Mouse (Mus musculus) hindbrain, embryonic 15.5 days (tissue): ENCODE measurements at regions not wholly inside any gene's neighbourhood (a gene's known extent, or its start where the extent isn't known, plus 50 kb on each side); places are given as distances from the start of the nearest gene placed in this dataset.

ENCODE experiments used
- ATAC-seq: fragments of 200-750 bp; cut with Nextera tagmentation; 2 replicates; pipeline ENCODE4 v1.8.0; 2017; ENCODE audit warnings: low read depth, moderate number of reproducible peaks, moderate TSS enrichment; ENCODE audit not compliant: low FRiP score
- H3K27ac ChIP-seq: fragments of 300-500 bp; sonication (generic); replicated peaks from 2 replicates; pipeline ENCODE4 v1.5.1; 2015; ENCODE audit warnings: mild to moderate bottlenecking, inconsistent platforms
- H3K27me3 ChIP-seq: fragments of 300-500 bp; sonication (generic); 2 replicates; pipeline ENCODE4 v1.6.1; 2015; ENCODE audit warnings: control low read depth, inconsistent platforms
- H3K36me3 ChIP-seq: fragments of 300-500 bp; sonication (generic); 2 replicates; pipeline ENCODE4 v1.6.1; 2015; ENCODE audit warnings: control low read depth, inconsistent platforms
- H3K4me1 ChIP-seq: fragments of 300-500 bp; sonication (generic); replicated peaks from 2 replicates; pipeline ENCODE4 v1.6.1; 2015; ENCODE audit warnings: control low read depth, inconsistent platforms
- H3K4me2 ChIP-seq: fragments of 300-500 bp; sonication (generic); 2 replicates; pipeline ENCODE4 v1.6.1; 2015; ENCODE audit warnings: moderate library complexity, mild to moderate bottlenecking, inconsistent platforms
- H3K4me3 ChIP-seq: fragments of 300-500 bp; sonication (generic); 2 replicates; pipeline ENCODE4 v1.5.1; 2015; ENCODE audit warnings: mild to moderate bottlenecking, inconsistent platforms
- H3K9ac ChIP-seq: fragments of 300-500 bp; sonication (generic); 2 replicates; pipeline ENCODE4 v1.6.1; 2015; ENCODE audit warnings: inconsistent platforms
- H3K9me3 ChIP-seq: fragments of 300-500 bp; sonication (generic); 2 replicates; pipeline ENCODE4 v1.6.1; 2016; ENCODE audit warnings: control low read depth, inconsistent platforms
- WGBS: fragments of 180-500 bp; shearing (Covaris S2); methylation state at CpG from one replicate; pipeline ENCODE4 v1.1.7; 2015; 5-methylcytosine and 5-hydroxymethylcytosine counted together

- no peaks in the 10 kb centered on the region for H3K9me3 ChIP-seq
- H3K4me1 ChIP-seq: no peaks in the 10 kb centered on the region
- H3K4me3 ChIP-seq: no peak overlapping the region
- H3K9ac ChIP-seq: no peak overlapping the region
- no peaks in the 10 kb centered on the region for H3K27me3 ChIP-seq
- WGBS: 85% methylated on average over 3 of the region's 3 CpGs
- ATAC-seq: no peak
- no peak overlapping the region for H3K27ac ChIP-seq
- no peaks in the 10 kb centered on the region for H3K36me3 ChIP-seq
- no peak overlapping the region for H3K4me2 ChIP-seq
Measured at GRCm38 (mm10) chr3:14952169-14952729, 66.2 kb downstream of the Car2 start.

- Histone ChIP-seq H3K4me2 (no peak overlapping the region), H3K9me3 (no peaks in the 10 kb centered on the region), H3K9ac (no peak overlapping the region), H3K27ac (no peak overlapping the region), H3K36me3 (no peaks in the 10 kb centered on the region), H3K27me3 (no peaks in the 10 kb centered on the region), H3K4me1 (no peaks in the 10 kb centered on the region), H3K4me3 (no peak overlapping the region)
- ATAC-seq: no peak
- WGBS: 67% methylated on average over 3 of the region's 3 CpGs
Measured at GRCm38 (mm10) chr3:14952951-14953350, 66.9 kb downstream of the Car2 start.

GRCm38 (mm10) chr3:14957481-14957880 is 71.4 kb downstream of the Car2 start:
- Histone ChIP-seq H3K9me3 (no peaks in the 10 kb centered on the region), H3K4me2 (no peak overlapping the region), H3K27ac (no peak overlapping the region), H3K27me3 (no peaks in the 10 kb centered on the region), H3K4me3 (no peak overlapping the region), H3K4me1 (no peaks in the 10 kb centered on the region), H3K9ac (no peak overlapping the region), H3K36me3 (no peaks in the 10 kb centered on the region)
- 81% methylated on average over 1 of the region's 1 CpGs for WGBS
- no peak for ATAC-seq

- H3K4me3 ChIP-seq: no peak overlapping the region
- H3K4me1 ChIP-seq: no peaks in the 10 kb centered on the region
- H3K9ac ChIP-seq: no peak overlapping the region
- no peaks in the 10 kb centered on the region for H3K27me3 ChIP-seq
- no peak overlapping the region for H3K27ac ChIP-seq
- H3K36me3 ChIP-seq: no peaks in the 10 kb centered on the region
- H3K4me2 ChIP-seq: no peak overlapping the region
- no peak for ATAC-seq
- no peaks in the 10 kb centered on the region for H3K9me3 ChIP-seq
- WGBS: 77% methylated on average over 1 of the region's 1 CpGs
Measured at GRCm38 (mm10) chr3:14958277-14958676, 72.2 kb downstream of the Car2 start.

GRCm38 (mm10) chr3:14959586-14959985 is 73.5 kb downstream of the Car2 start:
- Histone ChIP-seq H3K9ac (no peak overlapping the region), H3K4me1 (no peaks in the 10 kb centered on the region), H3K36me3 (no peaks in the 10 kb centered on the region), H3K27ac (no peak overlapping the region), H3K4me2 (no peak overlapping the region), H3K27me3 (no peaks in the 10 kb centered on the region), H3K4me3 (no peak overlapping the region), H3K9me3 (no peaks in the 10 kb centered on the region)
- ATAC-seq: peak; percentile 42; the same call in 1 of the 2 replicates
- 0% methylated on average over 1 of the region's 1 CpGs for WGBS

- H3K4me2 ChIP-seq: no peak overlapping the region
- H3K9me3 ChIP-seq: no peaks in the 10 kb centered on the region
- H3K36me3 ChIP-seq: no peaks in the 10 kb centered on the region
- ATAC-seq: no peak
- no peak overlapping the region for H3K9ac ChIP-seq
- no peak overlapping the region for H3K4me3 ChIP-seq
- H3K27ac ChIP-seq: no peak overlapping the region
- no peaks in the 10 kb centered on the region for H3K4me1 ChIP-seq
- H3K27me3 ChIP-seq: no peaks in the 10 kb centered on the region
- WGBS: 80% methylated on average over 5 of the region's 5 CpGs
Measured at GRCm38 (mm10) chr3:14964795-14965194, 78.7 kb downstream of the Car2 start.

- ATAC-seq: no peak
- Histone ChIP-seq H3K27me3 (no peaks in the 10 kb centered on the region), H3K4me3 (no peak overlapping the region), H3K4me1 (no peaks in the 10 kb centered on the region), H3K27ac (no peak overlapping the region), H3K9ac (no peak overlapping the region), H3K9me3 (no peaks in the 10 kb centered on the region), H3K4me2 (no peak overlapping the region), H3K36me3 (no peaks in the 10 kb centered on the region)
- WGBS: 91% methylated on average over 5 of the region's 5 CpGs
Measured at GRCm38 (mm10) chr3:14965438-14966044, 79.5 kb downstream of the Car2 start.

- WGBS: 83% methylated on average over 5 of the region's 5 CpGs
- no peak for ATAC-seq
- no peaks in the 10 kb centered on the region for H3K9me3 ChIP-seq
- no peak overlapping the region for H3K27ac ChIP-seq
- no peaks in the 10 kb centered on the region for H3K4me1 ChIP-seq
- no peaks in the 10 kb centered on the region for H3K36me3 ChIP-seq
- H3K9ac ChIP-seq: no peak overlapping the region
- no peak overlapping the region for H3K4me3 ChIP-seq
- no peaks in the 10 kb centered on the region for H3K27me3 ChIP-seq
- H3K4me2 ChIP-seq: no peak overlapping the region
Measured at GRCm38 (mm10) chr3:14967235-14967634, 81.2 kb downstream of the Car2 start.

- H3K4me1 ChIP-seq: no peaks in the 10 kb centered on the region
Measured at GRCm38 (mm10) chr3:14968345-14968744, 82.3 kb downstream of the Car2 start.

GRCm38 (mm10) chr3:14969698-14970097 is 83.6 kb downstream of the Car2 start:
- ATAC-seq: no peak

More at GRCm38 (mm10) chr3:14968345-14968744, 82.3 kb downstream of the Car2 start:
- no peaks in the 10 kb centered on the region for H3K27me3 ChIP-seq
- H3K9me3 ChIP-seq: no peaks in the 10 kb centered on the region
- no peaks in the 10 kb centered on the region for H3K36me3 ChIP-seq
- H3K4me2 ChIP-seq: no peak overlapping the region
- H3K4me3 ChIP-seq: no peak overlapping the region
- H3K9ac ChIP-seq: no peak overlapping the region
- WGBS: 82% methylated on average over 1 of the region's 1 CpGs
- H3K27ac ChIP-seq: no peak overlapping the region
- ATAC-seq: no peak

GRCm38 (mm10) chr3:14971647-14972046 is 85.6 kb downstream of the Car2 start:
- no peak overlapping the region for H3K27ac ChIP-seq
- H3K27me3 ChIP-seq: no peaks in the 10 kb centered on the region
- no peaks in the 10 kb centered on the region for H3K9me3 ChIP-seq
- no peaks in the 10 kb centered on the region for H3K36me3 ChIP-seq
- H3K9ac ChIP-seq: no peak overlapping the region
- no peak for ATAC-seq
- no peak overlapping the region for H3K4me3 ChIP-seq
- no peak overlapping the region for H3K4me2 ChIP-seq
- no peaks in the 10 kb centered on the region for H3K4me1 ChIP-seq
- WGBS: 90% methylated on average over 2 of the region's 2 CpGs

More at GRCm38 (mm10) chr3:14969698-14970097, 83.6 kb downstream of the Car2 start:
- Histone ChIP-seq H3K9me3 (no peaks in the 10 kb centered on the region), H3K4me1 (no peaks in the 10 kb centered on the region), H3K9ac (no peak overlapping the region), H3K4me2 (no peak overlapping the region), H3K27me3 (no peaks in the 10 kb centered on the region), H3K4me3 (no peak overlapping the region), H3K36me3 (no peaks in the 10 kb centered on the region), H3K27ac (no peak overlapping the region)
- WGBS: 91% methylated on average over 6 of the region's 6 CpGs

- no peaks in the 10 kb centered on the region for H3K9me3 ChIP-seq
- H3K27ac ChIP-seq: no peak overlapping the region
- ATAC-seq: no peak
- no peak overlapping the region for H3K4me2 ChIP-seq
- no peaks in the 10 kb centered on the region for H3K27me3 ChIP-seq
- H3K9ac ChIP-seq: no peak overlapping the region
- no peaks in the 10 kb centered on the region for H3K4me1 ChIP-seq
- no peaks in the 10 kb centered on the region for H3K36me3 ChIP-seq
- WGBS: 96% methylated on average over 2 of the region's 2 CpGs
- no peak overlapping the region for H3K4me3 ChIP-seq
Measured at GRCm38 (mm10) chr3:14974758-14975157, 88.7 kb downstream of the Car2 start.

- ATAC-seq: no peak
- no peaks in the 10 kb centered on the region for H3K27me3 ChIP-seq
- H3K9ac ChIP-seq: no peak overlapping the region
- WGBS: 88% methylated on average over 2 of the region's 2 CpGs
- H3K4me1 ChIP-seq: no peaks in the 10 kb centered on the region
- H3K4me2 ChIP-seq: no peak overlapping the region
- no peak overlapping the region for H3K4me3 ChIP-seq
- H3K9me3 ChIP-seq: no peaks in the 10 kb centered on the region
- H3K27ac ChIP-seq: no peak overlapping the region
- no peaks in the 10 kb centered on the region for H3K36me3 ChIP-seq
Measured at GRCm38 (mm10) chr3:14975203-14975602, 89.1 kb downstream of the Car2 start.
